Mouse (Mus musculus): ENCODE data around the gene Tenm3.

Gene Tenm3

GRCm38 (mm10) chr8:48655381-48656043, 188.2 kb downstream of the Tenm3 start:
- no peak for DNase-seq

GRCm38 (mm10) chr8:48649845-48650244, 193.9 kb downstream of the Tenm3 start:
- DNase-seq: no peak

- DNase-seq: no peak
These were observed 194.3 kb downstream of the Tenm3 start for GRCm38 (mm10) chr8:48649415-48649814.

GRCm38 (mm10) chr8:48646110-48646509, 197.6 kb downstream of the Tenm3 start:
- no peak for DNase-seq

GRCm38 (mm10) chr8:48638129-48638528, 205.6 kb downstream of the Tenm3 start:
- no peak for DNase-seq

- no peak for DNase-seq
These were observed 206.8 kb downstream of the Tenm3 start for GRCm38 (mm10) chr8:48636979-48637378.

- DNase-seq: no peak
These were observed 207.9 kb downstream of the Tenm3 start for GRCm38 (mm10) chr8:48635815-48636214.

GRCm38 (mm10) chr8:48633426-48633825, 210.3 kb downstream of the Tenm3 start:
- DNase-seq: no peak

GRCm38 (mm10) chr8:48622517-48623153, 221.1 kb downstream of the Tenm3 start:
- no peak for DNase-seq

GRCm38 (mm10) chr8:48615088-48615487, 228.7 kb downstream of the Tenm3 start:
- DNase-seq: no peak

- DNase-seq: no peak
These were observed 231.7 kb downstream of the Tenm3 start for GRCm38 (mm10) chr8:48611934-48612512.

- DNase-seq: no peak
These were observed 232.6 kb downstream of the Tenm3 start for GRCm38 (mm10) chr8:48611126-48611525.

GRCm38 (mm10) chr8:48610316-48610715, 233.4 kb downstream of the Tenm3 start:
- no peak for DNase-seq

- no peak for DNase-seq
These were observed 234.1 kb downstream of the Tenm3 start for GRCm38 (mm10) chr8:48609684-48610083.

- DNase-seq: no peak
These were observed 239.4 kb downstream of the Tenm3 start for GRCm38 (mm10) chr8:48604190-48604897.

GRCm38 (mm10) chr8:48603165-48603840, 240.4 kb downstream of the Tenm3 start:
- DNase-seq: no peak

GRCm38 (mm10) chr8:48601621-48602020, 242.1 kb downstream of the Tenm3 start:
- no peak for DNase-seq

GRCm38 (mm10) chr8:48599028-48599427, 244.7 kb downstream of the Tenm3 start:
- no peak for DNase-seq

GRCm38 (mm10) chr8:48596332-48596731, 247.4 kb downstream of the Tenm3 start:
- no peak for DNase-seq

GRCm38 (mm10) chr8:48591818-48592217, 251.9 kb downstream of the Tenm3 start:
- DNase-seq: no peak

GRCm38 (mm10) chr8:48579732-48580131, 264.0 kb downstream of the Tenm3 start:
- no peak for DNase-seq

GRCm38 (mm10) chr8:48579144-48579543, 264.6 kb downstream of the Tenm3 start:
- no peak for DNase-seq

- DNase-seq: no peak
These were observed 270.8 kb downstream of the Tenm3 start for GRCm38 (mm10) chr8:48572941-48573340.
